Mouse (Mus musculus): ENCODE data around the gene Kcna5.

DNA sequence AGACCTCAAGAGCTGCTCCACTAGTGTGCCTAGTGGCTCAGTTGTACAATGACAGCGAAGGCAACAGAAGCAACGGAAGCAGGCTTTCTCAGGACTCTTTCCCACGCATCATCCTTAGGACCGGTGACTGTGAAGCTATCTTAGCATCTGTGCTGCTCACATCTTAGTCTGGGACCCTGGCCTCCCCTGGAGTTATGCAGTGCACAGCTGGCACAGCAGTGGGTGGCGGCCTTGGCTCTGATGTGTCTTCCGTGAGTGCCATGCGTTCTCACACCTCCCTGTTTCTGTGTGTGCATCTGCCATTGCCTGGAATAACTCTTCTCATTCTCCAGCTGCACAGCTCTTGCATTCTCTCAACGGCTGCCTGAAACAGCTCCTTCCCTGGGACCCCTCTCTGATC lies 46.4 kb upstream of the Kcna5 start:
- TF ChIP-seq CTCF (IDR thresholded peaks at IDR 0.05; ENCODE audit: control insufficient read depth, insufficient read depth, insufficient read length) (no peak), CEBPB (IDR thresholded peaks at IDR 0.05; ENCODE audit: low read depth) (no peak), MYOG (IDR thresholded peaks at IDR 0.05; ENCODE audit: control insufficient read depth, extremely low read depth, insufficient read length) (no peak), USF1 (IDR thresholded peaks at IDR 0.05; ENCODE audit: low read depth) (no peak), MAX (IDR thresholded peaks at IDR 0.05) (no peak)

Data from C2C12 (cell line).